Mouse (Mus musculus) brain, embryonic 14.5 days (tissue): Measurements from ENCODE around the gene Obscn.

ENCODE experiments used
- CTCF ChIP-seq: fragments of 200-500 bp; IDR thresholded peaks from 2 replicates; pipeline ENCODE4 v1.5.1; 2012; ENCODE audit warnings: inconsistent platforms, mild to moderate bottlenecking, moderate library complexity, borderline replicate concordance; ENCODE audit not compliant: insufficient read depth, insufficient read length; ENCODE audit errors: extremely low read depth
- POLR2A ChIP-seq: fragments of 200-500 bp; IDR thresholded peaks from 2 replicates; pipeline ENCODE4 v1.6.1; 2012; ENCODE audit warnings: mild to moderate bottlenecking, inconsistent platforms, borderline replicate concordance; ENCODE audit not compliant: poor library complexity, insufficient read depth, insufficient read length, severe bottlenecking; ENCODE audit errors: extremely low read depth

GRCm38 (mm10) chr11:58957226-58957914 lies 178.8 kb downstream of the Obscn start:
- no peak for TF ChIP-seq POLR2A
- TF ChIP-seq CTCF, result no peak
